Mouse (Mus musculus) spleen, adult 2 months (tissue): ENCODE data around the gene Pde6h. TPM values are rescaled to one million over a fixed set of nuclear protein-coding genes. Genes with fewer than 3 reads are reported as not detected.
"Not testable (repeated sequence)": the region's sequence is repeated elsewhere in the genome, so short reads cannot be mapped to it uniquely, and the experiment has no call there.

Experiments
- DNase-seq, 2 experiments: peaks; one replicate each; pipeline versions ENCODE4 v3.0.0 to v3.0.0-alpha.2; 2012 to 2021; ENCODE audit warnings: low spot score in 2 of 2, low read depth in 1 of 2
- H3K27ac ChIP-seq: fragments of 200-500 bp; 2 replicates; pipeline ENCODE4 v1.5.1; 2012; ENCODE audit warnings: low read length, inconsistent platforms; ENCODE audit not compliant: insufficient read depth
- H3K27me3 ChIP-seq: fragments of 200-500 bp; 2 replicates; pipeline ENCODE4 v1.6.1; 2012; ENCODE audit warnings: mild to moderate bottlenecking, moderate library complexity, low read length, inconsistent platforms; ENCODE audit not compliant: control insufficient read depth, insufficient read depth
- H3K36me3 ChIP-seq: fragments of 200-500 bp; 2 replicates; pipeline ENCODE4 v1.6.1; 2012; ENCODE audit warnings: mild to moderate bottlenecking, low read length, inconsistent platforms; ENCODE audit not compliant: control insufficient read depth, insufficient read depth
- H3K4me1 ChIP-seq: fragments of 200-500 bp; 2 replicates; pipeline ENCODE4 v1.6.1; 2011; ENCODE audit warnings: inconsistent platforms; ENCODE audit not compliant: control insufficient read depth, insufficient read depth, insufficient read length
- H3K4me3 ChIP-seq: fragments of 200-500 bp; 2 replicates; pipeline ENCODE4 v1.5.1; 2011; ENCODE audit warnings: mild to moderate bottlenecking, inconsistent platforms; ENCODE audit not compliant: insufficient read depth, insufficient read length; ENCODE audit errors: extremely low read depth
- CTCF ChIP-seq: fragments of 200-500 bp; IDR thresholded peaks from 2 replicates; pipeline ENCODE4 v1.5.1; 2011; ENCODE audit warnings: mild to moderate bottlenecking, inconsistent platforms; ENCODE audit not compliant: insufficient read depth, insufficient read length, insufficient replicate concordance; ENCODE audit errors: extremely low read depth
- POLR2A ChIP-seq: fragments of 200-500 bp; IDR thresholded peaks from 2 replicates; pipeline ENCODE4 v1.6.1; 2011; ENCODE audit warnings: low read depth, low read length, inconsistent platforms
- WGBS: fragments of 180-500 bp; shearing (Covaris S2); methylation state at CpG from one replicate; pipeline ENCODE4 v1.1.7; 2018; 5-methylcytosine and 5-hydroxymethylcytosine counted together
- polyA plus RNA-seq: library from polyadenylated mRNA; depleted of rRNA; stranded (reverse); fragments of >200 nt; gene quantifications from 2 replicates; pipeline ENCODE4 v1.2.3, GENCODE M21; 2012

Pde6h gene
- polyA plus RNA-seq, 1 experiment = 0.01 TPM

DNA sequence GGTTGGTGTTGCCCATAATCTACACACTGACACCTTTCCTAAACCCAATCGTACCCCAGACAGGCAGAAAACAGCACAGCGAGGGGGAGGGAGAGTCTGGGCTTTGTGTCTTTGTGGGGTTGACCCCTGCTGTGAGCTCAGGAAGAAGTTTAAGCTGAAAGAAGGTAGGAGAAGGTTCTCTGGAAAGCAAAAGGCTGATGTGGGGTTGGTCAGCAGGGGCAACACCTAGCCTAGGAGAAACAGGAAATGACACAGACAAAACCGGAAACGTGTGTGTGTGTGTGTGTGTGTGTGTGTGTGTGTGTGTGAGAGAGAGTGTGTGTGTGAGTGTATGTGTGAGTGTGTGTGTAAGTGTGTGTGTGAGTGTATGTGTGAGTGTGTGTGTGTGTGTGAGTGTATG is 43.8 kb downstream of the Pde6h start:
- Histone ChIP-seq H3K4me1 (peaks cover 11% of the 10 kb centered on the region; the same call in 1 of the 2 replicates), H3K27ac (peak overlapping the region; percentile 76), H3K36me3 (no peaks in the 10 kb centered on the region), H3K4me3 (no peak overlapping the region), H3K27me3 (no peaks in the 10 kb centered on the region)
- no peak for DNase-seq
- TF ChIP-seq CTCF = no peak
- TF ChIP-seq POLR2A = no peak
- WGBS = 28% methylated on average over 4 of the region's 4 CpGs

- peaks cover 11% of the 10 kb centered on the region; the same call in 1 of the 2 replicates for H3K4me1 ChIP-seq
- TF ChIP-seq CTCF = peak; percentile 30; the same call in 1 of the 2 replicates
- 20% methylated on average over 4 of the region's 4 CpGs for WGBS
- H3K4me3 ChIP-seq, H3K27me3 ChIP-seq, H3K36me3 ChIP-seq, DNase-seq, H3K27ac ChIP-seq: not testable (repeated sequence)
Observed at GRCm38 (mm10) chr6:136968877-136969276, 45.2 kb downstream of the Pde6h start.

- H3K27ac ChIP-seq = no peak overlapping the region
- no peak for DNase-seq
- no peaks in the 10 kb centered on the region for H3K27me3 ChIP-seq
- peaks cover 13% of the 10 kb centered on the region; the same call in 1 of the 2 replicates for H3K4me1 ChIP-seq
- no peaks in the 10 kb centered on the region for H3K36me3 ChIP-seq
- WGBS = 19% methylated on average over 23 of the region's 23 CpGs
- TF ChIP-seq CTCF (no peak), POLR2A (no peak)
- H3K4me3 ChIP-seq = no peak overlapping the region
Observed at GRCm38 (mm10) chr6:136979274-136980082, 55.8 kb downstream of the Pde6h start.

DNA sequence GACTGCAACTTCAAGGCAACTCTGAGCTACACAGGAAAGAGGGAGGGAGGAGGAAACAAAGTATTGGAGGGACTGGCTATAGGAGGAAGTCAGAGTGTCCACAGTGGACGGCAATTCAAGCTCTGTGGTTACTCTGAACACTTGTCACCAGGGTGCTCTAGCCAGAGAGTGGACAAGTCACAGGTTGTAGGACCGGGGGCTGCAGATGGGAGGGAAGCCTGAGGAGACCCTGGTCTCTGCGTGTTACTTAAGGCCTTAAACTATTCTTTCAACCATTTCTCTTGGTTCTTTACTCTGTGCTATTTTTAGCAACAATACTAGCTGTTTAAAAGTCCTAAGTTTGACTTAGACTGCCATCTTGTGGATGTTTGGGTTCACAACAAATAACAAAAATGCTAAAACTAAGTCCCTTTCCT is 56.7 kb downstream of the Pde6h start:
- Histone ChIP-seq H3K4me1 (peaks cover 13% of the 10 kb centered on the region; the same call in 1 of the 2 replicates), H3K36me3 (no peaks in the 10 kb centered on the region), H3K4me3 (no peak overlapping the region), H3K27ac (no peak overlapping the region), H3K27me3 (no peaks in the 10 kb centered on the region)
- WGBS = 4% methylated on average over 3 of the region's 3 CpGs
- peak in 1 of 2 experiments; percentile 59 for DNase-seq
- no peak for TF ChIP-seq POLR2A
- TF ChIP-seq CTCF = no peak

DNA sequence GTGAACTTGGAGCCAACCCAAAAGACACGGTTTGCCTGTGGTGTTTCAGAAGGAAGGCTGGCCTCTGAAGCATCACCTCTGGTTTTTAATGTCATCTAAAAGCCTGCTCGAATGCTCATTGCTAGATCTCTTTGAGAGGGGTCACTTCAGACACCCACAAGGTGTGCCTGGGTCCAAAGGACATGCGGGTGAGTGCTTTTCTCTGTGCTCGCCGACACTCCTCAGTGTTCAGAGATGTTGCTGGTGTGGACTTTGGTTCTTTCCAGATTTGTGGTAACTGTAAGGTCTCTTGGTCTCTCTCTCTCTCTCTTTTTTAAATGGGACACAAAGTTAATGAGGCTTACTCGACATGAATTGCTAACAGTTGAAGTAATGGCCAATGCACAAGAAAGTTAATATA is 58.9 kb downstream of the Pde6h start:
- H3K4me1 ChIP-seq = peaks cover 13% of the 10 kb centered on the region; the same call in 1 of the 2 replicates
- no peak for TF ChIP-seq POLR2A
- TF ChIP-seq CTCF = no peak
- no peaks in the 10 kb centered on the region for H3K27me3 ChIP-seq
- H3K4me3 ChIP-seq = no peak overlapping the region
- no peaks in the 10 kb centered on the region for H3K36me3 ChIP-seq
- 80% methylated on average over 6 of the region's 6 CpGs for WGBS
- H3K27ac ChIP-seq = no peak overlapping the region
- DNase-seq = no peak

- no peak overlapping the region for H3K4me3 ChIP-seq
- WGBS = 80% methylated on average over 7 of the region's 7 CpGs
- no peak for DNase-seq
- no peaks in the 10 kb centered on the region for H3K27me3 ChIP-seq
- no peaks in the 10 kb centered on the region for H3K36me3 ChIP-seq
- no peak overlapping the region for H3K27ac ChIP-seq
- H3K4me1 ChIP-seq = peaks cover 13% of the 10 kb centered on the region; the same call in 1 of the 2 replicates
- TF ChIP-seq CTCF (no peak), POLR2A (no peak)
Observed at GRCm38 (mm10) chr6:136983201-136983600, 59.6 kb downstream of the Pde6h start.

DNA sequence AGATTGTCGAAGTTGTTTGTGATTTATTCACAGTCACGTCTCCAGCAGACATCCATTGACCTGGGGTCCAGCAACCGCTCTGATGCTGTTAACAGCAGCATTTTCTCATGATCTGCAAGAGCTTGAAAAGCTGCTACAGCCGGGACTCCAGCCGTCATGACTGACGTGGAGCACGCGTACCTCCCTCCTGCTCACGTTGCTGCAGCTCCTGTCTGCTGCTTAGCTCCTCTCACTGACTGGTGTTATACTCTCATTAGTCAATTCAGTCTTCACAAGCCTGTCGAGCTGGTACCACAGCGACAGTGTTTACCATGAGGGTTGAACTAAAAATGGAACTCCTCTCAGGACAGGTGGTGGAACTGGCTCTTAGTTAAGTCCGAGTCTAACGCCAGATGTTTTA is 62.4 kb downstream of the Pde6h start:
- WGBS = 71% methylated on average over 13 of the region's 13 CpGs
- TF ChIP-seq CTCF (no peak), POLR2A (no peak)
- no peak for DNase-seq
- no peak overlapping the region for H3K27ac ChIP-seq
- no peak overlapping the region for H3K4me3 ChIP-seq
- H3K4me1 ChIP-seq = no peaks in the 10 kb centered on the region
- no peaks in the 10 kb centered on the region for H3K27me3 ChIP-seq
- no peaks in the 10 kb centered on the region for H3K36me3 ChIP-seq

GRCm38 (mm10) chr6:136986718-136987117 is 63.1 kb downstream of the Pde6h start:
- no peak overlapping the region for H3K4me3 ChIP-seq
- TF ChIP-seq CTCF = no peak
- no peak for TF ChIP-seq POLR2A
- no peak overlapping the region for H3K27ac ChIP-seq
- no peak for DNase-seq
- no peaks in the 10 kb centered on the region for H3K27me3 ChIP-seq
- no peaks in the 10 kb centered on the region for H3K36me3 ChIP-seq
- no peaks in the 10 kb centered on the region for H3K4me1 ChIP-seq
- 73% methylated on average over 11 of the region's 11 CpGs for WGBS
